Mouse (Mus musculus) spleen, adult 2 months (tissue): ENCODE results near the gene Rapgef2.

Source experiments
- CTCF ChIP-seq: fragments of 200-500 bp; IDR thresholded peaks from 2 replicates; pipeline ENCODE4 v1.5.1; 2011; ENCODE audit warnings: mild to moderate bottlenecking, inconsistent platforms; ENCODE audit not compliant: insufficient read depth, insufficient read length, insufficient replicate concordance; ENCODE audit errors: extremely low read depth
- POLR2A ChIP-seq: fragments of 200-500 bp; IDR thresholded peaks from 2 replicates; pipeline ENCODE4 v1.6.1; 2011; ENCODE audit warnings: low read depth, low read length, inconsistent platforms

GRCm38 (mm10) chr3:79261816-79262316 lies 24.5 kb downstream of the Rapgef2 start:
- no peak for TF ChIP-seq POLR2A
- no peak for TF ChIP-seq CTCF
